Mouse (Mus musculus): Measurements from ENCODE around the gene Igfbp4. TPM values are rescaled to one million over a fixed set of nuclear protein-coding genes. Genes with fewer than 3 reads are reported as not detected.

Gene Igfbp4
- polyA plus RNA-seq, 1 experiment from 2014 or later, result 966 TPM

DNA sequence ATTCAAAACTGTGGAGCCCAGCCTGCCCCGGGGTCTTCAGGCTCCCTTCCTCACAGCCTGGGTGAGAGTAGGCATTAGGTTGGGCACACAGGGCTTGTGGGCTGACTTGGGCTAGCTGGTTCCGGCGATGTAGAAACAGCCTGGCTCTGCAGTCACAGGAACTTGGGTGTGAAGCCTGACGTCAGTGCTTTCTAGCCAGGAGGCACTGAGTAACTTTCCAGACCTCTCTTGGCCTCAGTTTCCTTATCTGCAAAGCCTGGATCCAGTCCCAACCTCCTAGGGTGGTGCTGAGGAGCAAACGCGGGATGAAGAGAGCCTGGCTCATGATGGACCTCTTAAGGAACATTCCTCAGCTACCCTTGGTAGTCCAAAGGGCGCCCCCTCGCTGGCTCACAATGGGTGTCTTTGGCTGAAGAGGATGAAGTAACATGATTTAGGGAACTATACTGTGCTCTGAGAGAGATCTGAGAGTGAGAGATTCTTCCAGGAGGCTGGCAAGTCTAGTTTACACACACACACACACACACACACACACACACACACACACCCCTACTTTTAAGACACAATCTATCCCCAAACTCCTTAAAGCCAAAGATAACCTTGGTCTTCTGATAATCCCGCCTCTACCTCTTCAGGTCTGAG lies 40.0 kb downstream of the Igfbp4 start:
- no peaks in the 10 kb centered on the region for H3K36me3 ChIP-seq (ENCODE audit: control insufficient read depth, insufficient read depth, low read length)
- no peaks in the 10 kb centered on the region for H3K27me3 ChIP-seq (replicated peaks; ENCODE audit: control insufficient read depth, insufficient read depth, low read length)
- no peak overlapping the region for H3K27ac ChIP-seq (replicated peaks; ENCODE audit: low read depth, low read length)
- no peak overlapping the region for H3K4me2 ChIP-seq (ENCODE audit: low read depth, low read length)
- ATAC-seq (ENCODE audit: low read depth), result no peak
- no peak for DNase-seq (ENCODE audit: low spot score)
- no peaks in the 10 kb centered on the region for H3K9me3 ChIP-seq (ENCODE audit: control insufficient read depth, low read length)
- WGBS, result 86% methylated on average over 9 of the region's 9 CpGs
- H3K4me3 ChIP-seq (ENCODE audit: low read depth, low read length), result no peak overlapping the region
- no peak overlapping the region for H3K9ac ChIP-seq (ENCODE audit: low read depth, low read length)
- H3K4me1 ChIP-seq (ENCODE audit: control insufficient read depth, insufficient read depth, low read length), result peaks cover 27% of the 10 kb centered on the region; the same call in 1 of the 2 replicates

DNA sequence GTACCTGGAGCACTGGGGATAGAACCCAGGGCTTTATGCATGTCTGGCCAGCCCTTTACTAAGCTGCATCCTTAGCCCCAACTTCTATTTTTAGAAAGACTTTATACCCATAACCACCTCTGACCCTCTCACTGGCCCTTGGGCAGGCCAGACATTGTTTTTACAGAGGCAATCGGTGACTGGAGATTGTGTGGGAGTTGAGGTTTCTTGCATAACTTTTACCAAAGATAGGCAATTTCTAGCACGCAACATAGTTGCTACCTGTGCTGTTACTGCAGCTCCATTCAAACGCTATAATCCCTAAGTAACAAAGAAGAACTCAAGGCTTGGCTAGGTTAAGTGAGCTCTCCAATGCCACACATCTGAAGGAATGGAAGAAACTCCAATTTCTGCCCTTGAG lies 40.5 kb downstream of the Igfbp4 start:
- ATAC-seq (ENCODE audit: low read depth) (no peak), DNase-seq (ENCODE audit: low spot score) (no peak)
- no peak overlapping the region for H3K4me2 ChIP-seq (ENCODE audit: low read depth, low read length)
- no peak overlapping the region; the same call in 1 of the 2 replicates for H3K27ac ChIP-seq (replicated peaks; ENCODE audit: low read depth, low read length)
- H3K36me3 ChIP-seq (ENCODE audit: control insufficient read depth, insufficient read depth, low read length), result no peaks in the 10 kb centered on the region
- no peak overlapping the region for H3K4me3 ChIP-seq (ENCODE audit: low read depth, low read length)
- H3K9ac ChIP-seq (ENCODE audit: low read depth, low read length), result no peak overlapping the region
- H3K9me3 ChIP-seq (ENCODE audit: control insufficient read depth, low read length), result no peaks in the 10 kb centered on the region
- H3K27me3 ChIP-seq (replicated peaks; ENCODE audit: control insufficient read depth, insufficient read depth, low read length), result no peaks in the 10 kb centered on the region
- H3K4me1 ChIP-seq (ENCODE audit: control insufficient read depth, insufficient read depth, low read length), result peaks cover 27% of the 10 kb centered on the region; the same call in 1 of the 2 replicates
- 64% methylated on average over 3 of the region's 3 CpGs for WGBS

DNA sequence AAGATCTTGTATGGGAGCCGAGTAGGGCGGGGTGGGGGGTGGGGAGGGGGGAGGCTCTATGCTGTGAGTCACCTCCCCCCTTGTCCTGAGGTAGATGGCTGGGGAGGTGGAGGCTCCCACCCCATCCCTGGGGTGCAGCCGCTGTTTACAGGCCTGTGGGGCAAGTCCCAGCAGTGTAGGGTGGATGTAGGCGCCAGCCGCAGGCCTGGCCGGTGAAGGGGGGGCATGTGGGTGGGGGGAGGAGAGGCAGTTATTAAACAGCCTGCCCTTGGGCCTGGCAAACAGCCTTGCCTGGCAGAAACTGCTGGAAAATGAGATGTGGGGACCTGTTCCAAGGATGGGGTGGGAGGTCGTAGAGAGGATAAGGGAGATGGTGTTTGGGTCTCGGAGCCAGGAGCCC lies 41.1 kb downstream of the Igfbp4 start:
- H3K36me3 ChIP-seq (ENCODE audit: control insufficient read depth, insufficient read depth, low read length), result no peaks in the 10 kb centered on the region
- peak; percentile 74; the same call in 1 of the 2 replicates for ATAC-seq (ENCODE audit: low read depth)
- no peaks in the 10 kb centered on the region for H3K9me3 ChIP-seq (ENCODE audit: control insufficient read depth, low read length)
- H3K4me2 ChIP-seq (ENCODE audit: low read depth, low read length), result no peak overlapping the region
- H3K9ac ChIP-seq (ENCODE audit: low read depth, low read length), result no peak overlapping the region
- no peak overlapping the region for H3K4me3 ChIP-seq (ENCODE audit: low read depth, low read length)
- no peaks in the 10 kb centered on the region for H3K27me3 ChIP-seq (replicated peaks; ENCODE audit: control insufficient read depth, insufficient read depth, low read length)
- WGBS, result 49% methylated on average over 8 of the region's 8 CpGs
- H3K4me1 ChIP-seq (ENCODE audit: control insufficient read depth, insufficient read depth, low read length), result peaks cover 27% of the 10 kb centered on the region; the same call in 1 of the 2 replicates
- peak; percentile 51 for DNase-seq (ENCODE audit: low spot score)
- peak overlapping the region; percentile 5; the same call in 1 of the 2 replicates for H3K27ac ChIP-seq (replicated peaks; ENCODE audit: low read depth, low read length)

DNA sequence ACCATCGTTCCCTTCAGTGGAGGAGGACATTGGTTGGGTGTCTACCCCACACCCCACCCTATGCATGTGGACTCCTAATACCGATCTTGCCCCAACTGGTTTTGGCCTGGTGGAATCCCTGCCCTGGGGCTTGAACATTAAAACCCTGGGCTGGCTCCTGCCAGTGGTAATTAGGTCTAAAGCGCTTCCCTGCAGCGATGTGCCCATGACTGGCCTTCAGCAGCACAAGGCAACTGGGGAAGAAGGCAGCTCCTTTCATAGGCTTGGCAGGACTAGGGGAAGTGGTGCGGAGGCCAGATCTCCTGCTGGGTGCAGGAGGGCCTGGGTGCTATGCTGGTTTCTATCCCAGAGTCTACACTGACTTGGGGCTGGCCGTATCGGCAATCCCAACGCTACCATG lies 42.5 kb downstream of the Igfbp4 start:
- ATAC-seq (ENCODE audit: low read depth) (no peak), DNase-seq (ENCODE audit: low spot score) (no peak)
- no peaks in the 10 kb centered on the region for H3K36me3 ChIP-seq (ENCODE audit: control insufficient read depth, insufficient read depth, low read length)
- H3K4me3 ChIP-seq (ENCODE audit: low read depth, low read length), result no peak overlapping the region
- H3K9me3 ChIP-seq (ENCODE audit: control insufficient read depth, low read length), result no peaks in the 10 kb centered on the region
- H3K4me2 ChIP-seq (ENCODE audit: low read depth, low read length), result no peak overlapping the region
- H3K27ac ChIP-seq (replicated peaks; ENCODE audit: low read depth, low read length), result no peak overlapping the region
- H3K9ac ChIP-seq (ENCODE audit: low read depth, low read length), result no peak overlapping the region
- peaks cover 20% of the 10 kb centered on the region; the same call in 1 of the 2 replicates for H3K4me1 ChIP-seq (ENCODE audit: control insufficient read depth, insufficient read depth, low read length)
- no peaks in the 10 kb centered on the region for H3K27me3 ChIP-seq (replicated peaks; ENCODE audit: control insufficient read depth, insufficient read depth, low read length)
- WGBS, result 78% methylated on average over 8 of the region's 8 CpGs

DNA sequence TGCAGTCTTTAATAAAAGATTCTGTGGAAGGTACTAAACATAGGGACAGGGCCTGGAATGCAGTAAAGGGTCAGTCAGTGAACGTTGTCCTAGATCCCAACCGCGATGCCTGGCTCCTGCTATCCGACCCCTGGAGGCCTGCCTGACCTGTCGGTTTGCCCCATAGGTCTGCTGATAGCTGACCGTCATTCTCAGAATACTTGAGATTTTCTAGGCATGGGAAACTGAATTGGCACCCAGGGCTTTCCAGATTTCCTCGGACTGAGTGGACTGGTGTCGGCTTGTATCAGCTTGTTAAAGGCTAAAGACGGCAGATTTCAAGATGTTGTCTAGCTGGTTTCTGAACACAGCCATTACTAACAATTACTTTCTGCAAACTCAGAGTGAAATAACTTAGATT lies 43.3 kb downstream of the Igfbp4 start:
- Histone ChIP-seq H3K27ac (replicated peaks; ENCODE audit: low read depth, low read length) (no peak overlapping the region), H3K36me3 (ENCODE audit: control insufficient read depth, insufficient read depth, low read length) (no peaks in the 10 kb centered on the region), H3K9me3 (ENCODE audit: control insufficient read depth, low read length) (no peaks in the 10 kb centered on the region), H3K27me3 (replicated peaks; ENCODE audit: control insufficient read depth, insufficient read depth, low read length) (no peaks in the 10 kb centered on the region), H3K9ac (ENCODE audit: low read depth, low read length) (no peak overlapping the region), H3K4me2 (ENCODE audit: low read depth, low read length) (no peak overlapping the region), H3K4me1 (ENCODE audit: control insufficient read depth, insufficient read depth, low read length) (peaks cover 18% of the 10 kb centered on the region; the same call in 1 of the 2 replicates), H3K4me3 (ENCODE audit: low read depth, low read length) (no peak overlapping the region)
- ATAC-seq (ENCODE audit: low read depth) (no peak), DNase-seq (ENCODE audit: low spot score) (no peak)
- WGBS, result 52% methylated on average over 9 of the region's 9 CpGs

DNA sequence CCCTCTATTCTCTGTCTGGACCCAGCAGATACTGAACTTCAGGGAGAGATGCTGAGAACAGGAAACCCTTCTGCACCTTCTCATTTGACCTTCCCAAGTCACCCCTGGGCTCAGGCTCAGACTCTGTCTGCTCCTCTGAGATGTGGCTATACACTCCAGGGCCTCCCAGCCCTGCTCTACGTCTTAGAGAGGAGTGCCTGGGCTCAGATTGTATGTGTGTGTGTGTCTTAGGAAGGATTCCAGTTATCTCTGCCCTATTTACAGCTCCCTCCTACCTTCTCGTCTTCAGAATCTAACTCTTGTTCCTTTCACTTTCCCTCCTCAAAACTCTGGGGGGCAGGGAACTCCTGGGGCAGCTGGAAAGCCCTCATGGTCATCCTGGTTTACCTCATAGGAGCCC lies 47.4 kb downstream of the Igfbp4 start:
- no peak for DNase-seq (ENCODE audit: low spot score)
- H3K4me2 ChIP-seq (ENCODE audit: low read depth, low read length), result no peak overlapping the region
- no peak overlapping the region for H3K4me3 ChIP-seq (ENCODE audit: low read depth, low read length)
- H3K27me3 ChIP-seq (replicated peaks; ENCODE audit: control insufficient read depth, insufficient read depth, low read length), result no peaks in the 10 kb centered on the region
- no peak overlapping the region for H3K27ac ChIP-seq (replicated peaks; ENCODE audit: low read depth, low read length)
- H3K36me3 ChIP-seq (ENCODE audit: control insufficient read depth, insufficient read depth, low read length), result no peaks in the 10 kb centered on the region
- H3K9ac ChIP-seq (ENCODE audit: low read depth, low read length), result no peak overlapping the region
- ATAC-seq (ENCODE audit: low read depth), result no peak
- H3K9me3 ChIP-seq (ENCODE audit: control insufficient read depth, low read length), result no peaks in the 10 kb centered on the region
- H3K4me1 ChIP-seq (ENCODE audit: control insufficient read depth, insufficient read depth, low read length), result no peaks in the 10 kb centered on the region
- 54% methylated on average over 2 of the region's 2 CpGs for WGBS

DNA sequence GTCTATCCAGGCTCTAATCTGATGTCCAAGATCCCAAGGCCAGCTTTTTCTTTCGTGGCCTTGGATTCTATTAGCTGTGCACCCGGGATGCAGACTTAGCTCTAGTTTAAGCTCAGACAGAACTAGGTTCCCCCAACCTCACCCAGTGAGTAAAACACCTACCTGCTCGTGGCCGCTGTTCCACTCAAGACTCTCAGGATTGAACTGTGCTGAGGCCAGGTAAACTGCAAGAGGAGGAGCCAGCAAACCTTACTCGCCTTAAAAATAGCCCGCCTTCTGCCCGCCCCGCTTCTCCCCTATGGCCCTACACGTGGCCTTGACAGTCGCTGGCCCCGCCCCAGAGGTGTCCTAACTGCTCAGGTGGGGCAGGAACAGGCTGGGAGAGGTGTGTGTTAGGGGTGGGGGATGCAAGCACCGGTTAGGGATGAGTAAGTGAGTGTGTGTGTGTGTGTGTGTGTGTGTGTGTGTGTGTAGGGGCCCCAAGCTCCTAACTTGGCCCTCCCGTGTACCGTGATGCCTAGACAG lies 48.1 kb downstream of the Igfbp4 start, which contains the start of gene Tns4:
Tns4 (minus strand) TSS at position 230 of the 525 bp plus-strand sequence.
- Histone ChIP-seq H3K4me2 (ENCODE audit: low read depth, low read length) (no peak within 1 kb of the TSS), H3K36me3 (ENCODE audit: control insufficient read depth, insufficient read depth, low read length) (no peaks in the 10 kb centered on the region), H3K27me3 (replicated peaks; ENCODE audit: control insufficient read depth, insufficient read depth, low read length) (no peaks in the 10 kb centered on the region), H3K4me1 (ENCODE audit: control insufficient read depth, insufficient read depth, low read length) (no peaks in the 10 kb centered on the region), H3K27ac (replicated peaks; ENCODE audit: low read depth, low read length) (no peak within 1 kb of the TSS), H3K9ac (ENCODE audit: low read depth, low read length) (no peak within 1 kb of the TSS), H3K9me3 (ENCODE audit: control insufficient read depth, low read length) (no peaks in the 10 kb centered on the region), H3K4me3 (ENCODE audit: low read depth, low read length) (no peak within 1 kb of the TSS)
- ATAC-seq (ENCODE audit: low read depth) (no peak), DNase-seq (ENCODE audit: low spot score) (no peak)
- WGBS, result 61% methylated on average over 14 of the region's 14 CpGs

DNA sequence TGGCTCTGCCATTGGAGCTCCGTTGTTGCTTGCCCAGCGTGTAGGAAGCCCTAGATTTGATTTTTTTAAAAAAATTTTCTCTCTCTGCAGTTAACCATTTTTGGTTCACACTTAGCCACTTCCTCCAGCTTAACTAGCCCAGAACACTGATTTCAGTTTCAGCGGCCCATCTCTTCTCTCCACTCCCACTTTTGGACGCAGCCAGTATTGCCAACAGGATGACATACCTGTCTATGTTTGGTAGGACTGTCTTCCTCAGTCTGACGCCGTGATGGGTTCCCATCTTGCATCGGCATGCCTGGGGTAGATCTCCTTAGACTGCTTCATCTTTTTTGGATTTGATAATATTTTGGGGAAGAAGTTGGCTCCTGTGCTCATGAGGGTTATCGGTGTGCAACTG lies 49.3 kb downstream of the Igfbp4 start:
- Histone ChIP-seq H3K27ac (replicated peaks; ENCODE audit: low read depth, low read length) (no peak overlapping the region), H3K4me2 (ENCODE audit: low read depth, low read length) (no peak overlapping the region), H3K4me3 (ENCODE audit: low read depth, low read length) (no peak overlapping the region), H3K27me3 (replicated peaks; ENCODE audit: control insufficient read depth, insufficient read depth, low read length) (no peaks in the 10 kb centered on the region), H3K9ac (ENCODE audit: low read depth, low read length) (no peak overlapping the region), H3K36me3 (ENCODE audit: control insufficient read depth, insufficient read depth, low read length) (no peaks in the 10 kb centered on the region), H3K9me3 (ENCODE audit: control insufficient read depth, low read length) (no peaks in the 10 kb centered on the region), H3K4me1 (ENCODE audit: control insufficient read depth, insufficient read depth, low read length) (no peaks in the 10 kb centered on the region)
- no peak for ATAC-seq (ENCODE audit: low read depth)
- DNase-seq (ENCODE audit: low spot score), result no peak
- WGBS, result 91% methylated on average over 8 of the region's 8 CpGs

DNA sequence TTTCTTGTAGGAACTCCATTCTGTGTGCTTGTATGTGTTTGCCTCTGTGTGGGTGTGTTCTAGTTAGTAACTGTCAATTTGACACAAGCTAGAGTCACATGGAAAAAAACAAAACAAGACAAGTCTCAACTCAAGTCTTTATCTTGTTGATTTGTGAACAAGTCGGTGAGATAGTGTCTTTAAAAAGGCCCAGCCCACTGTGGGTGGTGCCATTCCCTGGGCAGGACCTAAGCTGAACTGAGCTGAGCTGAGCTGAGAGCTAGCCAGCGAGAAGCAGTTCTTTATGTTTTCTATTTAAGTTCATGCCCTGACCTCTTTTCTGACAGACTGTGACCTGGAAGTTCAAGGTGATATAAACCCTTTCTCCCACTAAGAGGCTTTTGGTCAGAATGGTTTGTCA lies 50.6 kb downstream of the Igfbp4 start:
- no peak overlapping the region for H3K27ac ChIP-seq (replicated peaks; ENCODE audit: low read depth, low read length)
- WGBS, result 57% methylated on average over 2 of the region's 2 CpGs
- no peak overlapping the region for H3K9ac ChIP-seq (ENCODE audit: low read depth, low read length)
- H3K4me3 ChIP-seq (ENCODE audit: low read depth, low read length), result no peak overlapping the region
- no peak for DNase-seq (ENCODE audit: low spot score)
- ATAC-seq (ENCODE audit: low read depth), result no peak
- H3K4me1 ChIP-seq (ENCODE audit: control insufficient read depth, insufficient read depth, low read length), result no peaks in the 10 kb centered on the region
- no peaks in the 10 kb centered on the region for H3K9me3 ChIP-seq (ENCODE audit: control insufficient read depth, low read length)
- H3K4me2 ChIP-seq (ENCODE audit: low read depth, low read length), result no peak overlapping the region
- H3K27me3 ChIP-seq (replicated peaks; ENCODE audit: control insufficient read depth, insufficient read depth, low read length), result no peaks in the 10 kb centered on the region
- no peaks in the 10 kb centered on the region for H3K36me3 ChIP-seq (ENCODE audit: control insufficient read depth, insufficient read depth, low read length)
